Mouse (Mus musculus) limb, embryonic 14.5 days (tissue): ENCODE results near the gene Krtcap2. TPM values are rescaled to one million over a fixed set of nuclear protein-coding genes. Genes with fewer than 3 reads are reported as not detected.

Experiments used
- ATAC-seq: fragments of 200-750 bp; cut with Nextera tagmentation; 2 replicates; pipeline ENCODE4 v1.8.0; 2017; ENCODE audit warnings: low read depth, moderate number of reproducible peaks, moderate TSS enrichment; ENCODE audit not compliant: low FRiP score
- DNase-seq: peaks from one replicate; pipeline ENCODE4 v3.0.0-alpha.2; 2015; ENCODE audit warnings: low spot score
- H3K27ac ChIP-seq: fragments of 300-500 bp; sonication (generic); replicated peaks from 2 replicates; pipeline ENCODE4 v1.5.1; 2014; ENCODE audit warnings: low read depth, mild to moderate bottlenecking, low read length, moderate library complexity, mixed read lengths
- H3K27me3 ChIP-seq: fragments of 300-500 bp; sonication (generic); 2 replicates; pipeline ENCODE4 v1.6.1; 2014; ENCODE audit warnings: low read length, mixed read lengths; ENCODE audit not compliant: control insufficient read depth, insufficient read depth
- H3K36me3 ChIP-seq: fragments of 300-500 bp; sonication (generic); 2 replicates; pipeline ENCODE4 v1.6.1; 2014; ENCODE audit warnings: mild to moderate bottlenecking, low read length, moderate library complexity, mixed read lengths; ENCODE audit not compliant: control insufficient read depth, insufficient read depth
- H3K4me1 ChIP-seq: fragments of 300-500 bp; sonication (generic); 2 replicates; pipeline ENCODE4 v1.6.1; 2014; ENCODE audit warnings: antibody characterized with exemption, low read length, mixed read lengths; ENCODE audit not compliant: control insufficient read depth, insufficient read depth
- H3K4me2 ChIP-seq: fragments of 300-500 bp; sonication (generic); replicated peaks from 2 replicates; pipeline ENCODE4 v1.6.1; 2014; ENCODE audit warnings: low read depth, mild to moderate bottlenecking, low read length, moderate library complexity; ENCODE audit not compliant: severe bottlenecking
- H3K4me3 ChIP-seq: fragments of 300-500 bp; sonication (generic); replicated peaks from 2 replicates; pipeline ENCODE4 v1.5.1; 2014; ENCODE audit warnings: low read length
- H3K9ac ChIP-seq: fragments of 300-500 bp; sonication (generic); 2 replicates; pipeline ENCODE4 v1.6.1; 2014; ENCODE audit warnings: mild to moderate bottlenecking, low read depth, low read length, moderate library complexity; ENCODE audit not compliant: severe bottlenecking
- H3K9me3 ChIP-seq: fragments of 300-500 bp; sonication (generic); 2 replicates; pipeline ENCODE4 v1.6.1; 2016; ENCODE audit warnings: low read length; ENCODE audit not compliant: control insufficient read depth
- POLR2A ChIP-seq: fragments of 200-500 bp; IDR thresholded peaks from 2 replicates; pipeline ENCODE4 v1.8.0; 2012; ENCODE audit warnings: inconsistent platforms, mild to moderate bottlenecking, moderate library complexity, borderline replicate concordance; ENCODE audit not compliant: insufficient read depth, insufficient read length; ENCODE audit errors: extremely low read depth
- WGBS: fragments of 180-500 bp; shearing (Covaris S2); extraction: QIAGEN DNeasy Blood & Tissue Kit; methylation state at CpG from one replicate; pipeline ENCODE4 v1.1.7; 2014; 5-methylcytosine and 5-hydroxymethylcytosine counted together
- polyA plus RNA-seq, 2 experiments: library from polyadenylated mRNA; depleted of rRNA in 1 of 2; stranded (reverse) in 1 of 2; unstranded in 1 of 2; fragments of >200 nt; fragmentation: Nextera tagmentation in 1 of 2; extraction: Ambion mirVana in 1 of 2; gene quantifications; 2 replicates each; pipeline versions ENCODE4 v1.2.1 to v1.2.3; 2012 to 2014

Krtcap2 gene
- polyA plus RNA-seq (2012; rRNA removed) (121 and 153 TPM in 2 replicates), polyA plus RNA-seq (2014; fragmentation: Nextera tagmentation; extraction: Ambion mirVana) (352 and 353 TPM in 2 replicates)

GRCm38 (mm10) chr3:89245688-89246171, at the start of gene Krtcap2:
Gene Krtcap2, plus strand, starts transcription at chr3:89245966.
- ATAC-seq (peak; percentile 56), DNase-seq (peak; percentile 72)
- Histone ChIP-seq H3K4me3 (peak within 1 kb of the TSS; percentile 86), H3K9me3 (no peaks in the 10 kb centered on the region), H3K27ac (peak within 1 kb of the TSS; percentile 65), H3K27me3 (no peaks in the 10 kb centered on the region), H3K4me2 (peak within 1 kb of the TSS; percentile 90), H3K36me3 (peaks cover 25% of the 10 kb centered on the region), H3K4me1 (peaks cover 29% of the 10 kb centered on the region), H3K9ac (peak within 1 kb of the TSS; percentile 75)
- WGBS: 4% methylated on average over 20 of the region's 20 CpGs
- no peak for TF ChIP-seq POLR2A

DNA sequence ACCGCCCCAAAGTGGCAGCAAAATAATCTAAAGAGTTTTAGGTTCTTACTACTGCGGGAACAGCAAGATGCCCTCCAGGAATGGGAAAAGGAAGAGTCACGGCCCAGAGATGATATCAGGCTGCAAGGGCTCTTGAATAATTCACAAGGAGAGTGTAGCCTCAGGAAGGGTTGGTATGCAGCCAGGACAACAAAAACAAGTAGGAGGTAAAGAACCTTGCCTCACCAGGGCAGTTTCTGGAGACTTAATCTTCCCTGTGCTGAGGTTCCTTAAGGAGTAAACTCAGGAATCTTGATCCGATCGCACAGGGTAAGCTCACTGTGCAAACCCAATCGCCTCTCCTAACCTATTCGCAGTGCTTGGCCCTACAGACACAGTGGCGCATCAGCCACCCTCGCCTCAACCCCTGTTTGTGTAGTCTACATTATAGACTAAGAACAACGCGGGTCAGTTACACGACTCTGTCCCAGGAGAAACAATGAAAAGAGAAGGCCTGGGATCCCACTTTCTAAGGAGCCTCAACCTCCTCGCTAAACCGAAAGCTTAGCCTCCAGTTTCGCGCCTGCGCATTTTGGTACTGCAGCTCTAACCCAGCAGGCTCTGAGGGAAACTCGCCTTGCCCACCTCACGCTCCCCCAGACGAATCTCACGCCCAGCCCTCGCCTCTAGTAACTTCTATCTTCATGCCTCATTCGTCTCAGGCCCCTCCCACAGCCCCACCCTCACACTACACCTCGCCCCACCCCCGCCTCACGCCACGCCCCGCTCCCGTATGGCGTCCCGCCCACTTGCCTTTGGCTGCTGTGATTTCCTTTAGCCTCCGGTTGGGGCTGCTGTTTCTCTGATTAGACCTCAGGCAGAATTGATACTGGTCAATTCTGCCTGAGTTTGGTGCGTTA, 49.5 kb upstream of the Krtcap2 start:
- Histone ChIP-seq H3K27ac (peak overlapping the region; percentile 67), H3K9ac (peak overlapping the region; percentile 60), H3K36me3 (no peaks in the 10 kb centered on the region), H3K9me3 (no peaks in the 10 kb centered on the region), H3K27me3 (no peaks in the 10 kb centered on the region), H3K4me1 (peaks cover 8% of the 10 kb centered on the region), H3K4me2 (peak overlapping the region; percentile 66), H3K4me3 (peak overlapping the region; percentile 40)
- ATAC-seq (peak; percentile 96), DNase-seq (peak; percentile 96)
- TF ChIP-seq POLR2A: peak; percentile 76; the same call in 1 of the 2 replicates
- 11% methylated on average over 33 of the region's 33 CpGs for WGBS

DNA sequence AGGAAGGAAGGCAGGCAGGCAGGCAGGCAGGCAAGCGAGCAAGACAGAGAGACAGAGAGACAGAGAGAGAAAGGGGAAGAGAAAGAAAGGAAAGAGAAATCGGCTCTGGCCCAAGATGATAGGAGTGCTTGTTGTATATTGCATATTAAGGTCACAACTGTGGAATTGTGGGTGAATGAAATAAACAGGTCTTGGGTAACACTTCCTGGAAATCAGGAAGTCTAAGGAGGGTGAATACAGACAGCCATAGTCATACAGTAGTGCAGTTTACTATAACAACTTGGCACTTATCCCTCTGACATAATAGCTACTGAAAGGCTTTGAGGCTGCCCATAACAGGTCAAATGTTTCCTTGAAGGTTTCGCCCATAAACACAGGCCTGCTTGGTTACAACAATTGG, 45.9 kb upstream of the Krtcap2 start:
- 76% methylated on average over 3 of the region's 3 CpGs for WGBS

DNA sequence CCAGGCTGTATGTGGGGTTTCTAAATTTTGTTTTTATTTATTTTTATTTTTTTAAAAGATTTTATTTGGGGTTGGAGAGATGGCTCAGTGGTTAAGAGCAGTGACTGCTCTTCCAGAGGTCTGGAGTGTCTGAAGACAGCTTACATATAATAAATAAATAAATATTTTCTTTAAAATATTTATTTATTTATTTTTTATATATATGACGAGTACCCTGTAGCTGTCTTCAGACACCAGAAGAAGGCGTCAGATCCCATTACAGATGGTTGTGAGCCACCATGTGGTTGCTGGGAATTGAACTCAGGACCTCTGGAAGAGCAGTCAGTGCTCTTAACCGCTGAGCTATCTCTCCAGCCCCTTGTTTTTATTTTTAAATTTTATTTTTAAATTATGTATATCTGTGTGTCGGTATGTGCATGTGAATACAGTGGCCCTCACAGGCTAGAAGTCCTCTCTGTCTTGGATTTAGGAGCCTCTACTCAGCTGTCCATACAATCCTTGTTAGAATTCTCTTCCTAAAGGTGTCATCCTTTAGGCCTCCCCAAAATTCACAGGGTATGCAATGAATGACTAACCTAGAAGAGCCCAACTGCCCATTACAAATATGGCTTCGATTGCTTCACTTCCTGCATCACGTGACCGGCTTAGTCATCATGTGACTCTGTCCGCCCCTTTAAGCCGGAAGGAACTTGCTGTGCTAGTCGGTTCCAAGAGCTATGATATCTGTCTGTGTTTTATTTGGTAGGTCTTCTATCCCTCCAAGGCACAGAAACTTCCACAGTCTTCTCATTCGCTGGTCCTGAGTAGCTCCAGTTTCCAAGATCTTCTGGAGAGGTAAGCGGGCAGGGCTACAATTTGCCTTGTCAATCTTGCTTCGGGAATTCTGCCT, 43.3 kb upstream of the Krtcap2 start, which contains the start of gene Gba:
Gba (plus strand) TSS at position 676 of the 889 bp plus-strand sequence.
- Histone ChIP-seq H3K4me2 (peak within 1 kb of the TSS; percentile 52), H3K27ac (no peak within 1 kb of the TSS), H3K4me3 (peak within 1 kb of the TSS; percentile 46), H3K9me3 (no peaks in the 10 kb centered on the region), H3K9ac (peak within 1 kb of the TSS; percentile 43), H3K27me3 (no peaks in the 10 kb centered on the region), H3K36me3 (peaks cover 24% of the 10 kb centered on the region), H3K4me1 (peaks cover 4% of the 10 kb centered on the region)
- peak; percentile 97 for DNase-seq
- 27% methylated on average over 13 of the region's 13 CpGs for WGBS
- ATAC-seq: peak; percentile 92
- TF ChIP-seq POLR2A: no peak

More for the DNA sequence above, 45.9 kb upstream of the Krtcap2 start:
- no peak overlapping the region for H3K9ac ChIP-seq
- no peak overlapping the region for H3K27ac ChIP-seq
- no peaks in the 10 kb centered on the region for H3K9me3 ChIP-seq
- H3K27me3 ChIP-seq: no peaks in the 10 kb centered on the region
- ATAC-seq (no peak), DNase-seq (no peak)
- no peak overlapping the region for H3K4me2 ChIP-seq
- no peaks in the 10 kb centered on the region; the same call in 1 of the 2 replicates for H3K36me3 ChIP-seq
- H3K4me1 ChIP-seq: peaks cover 12% of the 10 kb centered on the region
- TF ChIP-seq POLR2A: no peak
- H3K4me3 ChIP-seq: no peak overlapping the region

- WGBS: 36% methylated on average over 5 of the region's 5 CpGs
- no peak for DNase-seq
- no peak overlapping the region for H3K27ac ChIP-seq
These were observed 42.6 kb upstream of the Krtcap2 start for GRCm38 (mm10) chr3:89203142-89203514.

More at GRCm38 (mm10) chr3:89203142-89203514, 42.6 kb upstream of the Krtcap2 start:
- Histone ChIP-seq H3K4me3 (peak overlapping the region; percentile 46), H3K9ac (peak overlapping the region; percentile 43), H3K4me2 (peak overlapping the region; percentile 52), H3K4me1 (peaks cover 4% of the 10 kb centered on the region), H3K27me3 (no peaks in the 10 kb centered on the region), H3K9me3 (no peaks in the 10 kb centered on the region), H3K36me3 (peaks cover 30% of the 10 kb centered on the region)
- ATAC-seq: no peak
- TF ChIP-seq POLR2A: no peak
